In genomic region chr10:83251377-83251776, GRCm38 (mm10) we compare ENCODE assay signal across 10 mouse cellular contexts.
DNase-seq lines count a peak whose midpoint lies in the region; TF ChIP-seq lines count a peak whose summit lies in the region.
"Had no signal": no experiment of that assay in that cellular context is flagged by ENCODE, and none has a peak within 500 bp of the region (broad histone marks: within the 10 kb centered on the region; RNA-seq: fewer than 3 reads in every experiment).

No protein-coding gene starts in this region.

- H3K4me1 ChIP-seq in lung, adult 2 months (ENCODE audit: control insufficient read depth, insufficient read depth, low read length), result no peaks in the 10 kb centered on the region
- no peaks in the 10 kb centered on the region for H3K4me1 ChIP-seq in small intestine, adult 2 months (ENCODE audit: control insufficient read depth, insufficient read depth, insufficient read length, low read length)
- H3K4me1 ChIP-seq: stomach, embryonic 15.5 days had no signal

- no peak overlapping the region for H3K4me3 ChIP-seq in lung, adult 2 months (replicated peaks; ENCODE audit: extremely low read depth, low read depth, low read length)
- no peak overlapping the region for H3K4me3 ChIP-seq in small intestine, adult 2 months (ENCODE audit: low read depth, low read length)
- H3K4me3 ChIP-seq: erythroblast, embryonic 14.5 days; stomach, embryonic 15.5 days had no signal

- H3K27me3 ChIP-seq in small intestine, adult 2 months (ENCODE audit: control insufficient read depth, insufficient read depth, low read length), result no peaks in the 10 kb centered on the region
- H3K27me3 ChIP-seq: stomach, embryonic 15.5 days had no signal

- H3K27ac ChIP-seq in small intestine, adult 2 months (ENCODE audit: insufficient read depth, low read depth, low read length), result no peak overlapping the region
- H3K27ac ChIP-seq: stomach, embryonic 15.5 days had no signal

- peaks cover 4% of the 10 kb centered on the region for H3K36me3 ChIP-seq in small intestine, adult 2 months (ENCODE audit: control insufficient read depth, insufficient read depth, low read length)
- H3K36me3 ChIP-seq: stomach, embryonic 15.5 days had no signal

- no peak for TF ChIP-seq POLR2A in lung, adult 2 months (IDR thresholded peaks at IDR 0.05; ENCODE audit: borderline replicate concordance, extremely low read depth, low read depth, low read length)
- TF ChIP-seq POLR2A in small intestine, adult 2 months (IDR thresholded peaks at IDR 0.05; ENCODE audit: low read depth, low read length), result no peak

- peak; percentile 43 to 61 for DNase-seq in cerebellum, postnatal 10 days
- DNase-seq in cerebellum, postnatal 4 days (ENCODE audit: low spot score in 2 of 2), result no peak
- DNase-seq in lung, adult 2 months, result no peak
- DNase-seq in lung, postnatal 25 days (ENCODE audit: low spot score), result no peak
- DNase-seq in c-Kit-positive CD71-negative TER-119-negative erythroid progenitor cells, embryonic 14.5 days (ENCODE audit: low read depth), result peak; percentile 19
- no peak for DNase-seq in urinary bladder, postnatal 4 days (ENCODE audit: low spot score in 2 of 2)
- no peak for DNase-seq in heart, adult 9 months (ENCODE audit: low spot score in 2 of 2)

- 70% methylated on average over 8 of the region's 8 CpGs for WGBS in lung, adult 2 months
- WGBS in small intestine, adult 2 months, result 75% methylated on average over 8 of the region's 8 CpGs

- peak; percentile 40 for TF ChIP-seq CTCF in lung, adult 2 months (IDR thresholded peaks at IDR 0.05; ENCODE audit: insufficient read depth, low read length)
- peak; percentile 55; the same call in 1 of the 2 replicates for TF ChIP-seq CTCF in small intestine, adult 2 months (IDR thresholded peaks at IDR 0.05; ENCODE audit: extremely low read depth, insufficient read length, insufficient replicate concordance, low read depth, low read length)

Comparison
In these comparisons a context has a peak if more than half of its experiments do, and no peak if none do; other contexts are left out.
1. DNase-seq: peak in cerebellum, postnatal 10 days (2 of 2) and c-Kit-positive CD71-negative TER-119-negative erythroid progenitor cells, embryonic 14.5 days (single experiment); none in cerebellum, postnatal 4 days (0 of 2), lung, adult 2 months (single experiment), lung, postnatal 25 days (single experiment), urinary bladder, postnatal 4 days (0 of 2) and heart, adult 9 months (0 of 2).